Mouse (Mus musculus): Measurements from ENCODE around the gene Hoxd9.

DNA sequence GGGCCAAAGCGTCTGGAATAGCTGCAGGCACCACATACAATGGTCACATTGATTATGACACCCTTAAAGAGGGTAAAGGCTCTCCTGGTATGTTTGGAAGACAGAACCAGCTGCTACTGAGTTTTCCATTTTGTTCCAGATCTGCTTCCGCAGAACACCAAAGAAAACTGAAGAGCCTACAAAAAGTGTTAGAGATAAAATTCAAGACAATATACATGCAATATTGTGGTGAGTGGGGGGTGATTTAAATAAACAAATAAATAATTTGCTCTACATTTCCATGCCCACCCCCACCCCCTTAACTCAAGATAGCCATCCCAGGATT is 41.9 kb downstream of the Hoxd9 start:
- TF ChIP-seq EP300 (optimal IDR thresholded peaks at IDR 0.05) (no peak), CTCF (IDR thresholded peaks at IDR 0.05; ENCODE audit: low read depth) (no peak)
